Mouse (Mus musculus): ENCODE measurements around the gene Cyp2j13. TPM values are rescaled to one million over a fixed set of nuclear protein-coding genes. Genes with fewer than 3 reads are reported as not detected.

Cyp2j13 gene
- polyA plus RNA-seq, 1 experiment from 2014 or later: not detected

Other genes starting within 250 kb of the Cyp2j13 start
- gene Hook1, start 110.3 kb downstream of the Cyp2j13 start, polyA plus RNA-seq (2016; fragmentation: Nextera tagmentation; extraction: Ambion mirVana): 31.7 and 32.5 TPM in 2 replicates
- not detected in 2 replicates for gene Cyp2j12, start 63.6 kb upstream of the Cyp2j13 start, polyA plus RNA-seq (2016; fragmentation: Nextera tagmentation; extraction: Ambion mirVana)
- not detected in 2 replicates for gene Cyp2j7, start 159.1 kb upstream of the Cyp2j13 start, polyA plus RNA-seq (2016; fragmentation: Nextera tagmentation; extraction: Ambion mirVana)

Measured in neural tube, embryonic 12.5 days (tissue).